Mouse (Mus musculus) embryonic fibroblast, embryonic 13.5 days (primary cell): ENCODE measurements around the gene Pnlip. TPM values are rescaled to one million over a fixed set of nuclear protein-coding genes. Genes with fewer than 3 reads are reported as not detected.

Source experiments
- H3K27ac ChIP-seq: 2 replicates; pipeline ENCODE4 v1.5.1; 2012; ENCODE audit warnings: low read length, control low read depth, inconsistent platforms; ENCODE audit not compliant: insufficient read depth
- H3K4me1 ChIP-seq: 2 replicates; pipeline ENCODE4 v1.6.1; 2011; ENCODE audit warnings: low read length; ENCODE audit not compliant: control insufficient read depth, insufficient read depth
- H3K4me3 ChIP-seq: 2 replicates; pipeline ENCODE4 v1.5.1; 2011; ENCODE audit warnings: mild to moderate bottlenecking, control low read depth, low read length; ENCODE audit not compliant: insufficient read depth
- CTCF ChIP-seq: IDR thresholded peaks from 2 replicates; pipeline ENCODE4 v1.5.1; 2011; ENCODE audit warnings: mild to moderate bottlenecking, control low read depth, low read length, moderate library complexity, borderline replicate concordance; ENCODE audit not compliant: insufficient read depth
- POLR2A ChIP-seq: IDR thresholded peaks from 2 replicates; pipeline ENCODE4 v1.6.1; 2011; ENCODE audit warnings: low read depth, mild to moderate bottlenecking, control low read depth, low read length, moderate library complexity
- polyA plus RNA-seq: library from polyadenylated mRNA; stranded (reverse); fragments of >200 nt; gene quantifications from 2 replicates; pipeline ENCODE4 v1.2.4, GENCODE M21; 2011; ENCODE audit warnings: low read depth; ENCODE audit not compliant: missing spikeins, insufficient read length

Pnlip gene
- not detected in 2 replicates for polyA plus RNA-seq

- Histone ChIP-seq H3K4me3 (no peak within 1 kb of the TSS), H3K4me1 (peaks cover 2% of the 10 kb centered on the region; the same call in 1 of the 2 replicates), H3K27ac (no peak within 1 kb of the TSS)
- TF ChIP-seq POLR2A, result no peak
- TF ChIP-seq CTCF, result no peak
Observed at GRCm38 (mm10) chr19:58652198-58652597, at the start of gene Pnlip. Gene Pnlip (plus strand): TSS chr19:58652498.

- no peak overlapping the region for H3K4me3 ChIP-seq
- no peak for TF ChIP-seq POLR2A
- no peak for TF ChIP-seq CTCF
- H3K27ac ChIP-seq, result no peak overlapping the region
- no peaks in the 10 kb centered on the region for H3K4me1 ChIP-seq
Observed at GRCm38 (mm10) chr19:58609716-58610115, 42.6 kb upstream of the Pnlip start.

DNA sequence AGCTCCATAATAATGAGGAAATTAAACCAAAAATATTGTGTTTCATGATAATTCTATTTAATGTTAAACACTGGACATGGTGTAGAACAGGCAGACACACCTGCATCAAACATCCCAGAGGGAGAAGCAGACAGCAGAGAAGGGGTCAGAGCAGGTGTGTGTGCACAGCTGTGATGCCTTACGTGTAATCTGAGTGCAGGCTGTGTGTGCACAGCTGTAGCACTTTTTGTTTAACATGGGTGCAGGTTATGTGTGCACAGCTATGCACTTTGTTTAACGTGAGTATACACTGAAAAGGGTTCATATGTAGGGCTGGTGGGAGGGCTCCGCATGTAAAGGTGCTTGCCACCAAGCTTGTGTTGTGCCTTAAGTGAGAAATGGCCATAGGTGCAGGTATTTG is 39.6 kb upstream of the Pnlip start:
- TF ChIP-seq POLR2A (no peak), CTCF (no peak)
- no peaks in the 10 kb centered on the region for H3K4me1 ChIP-seq
- no peak overlapping the region for H3K27ac ChIP-seq
- no peak overlapping the region for H3K4me3 ChIP-seq

- Histone ChIP-seq H3K4me1 (peaks cover 2% of the 10 kb centered on the region; the same call in 1 of the 2 replicates), H3K4me3 (no peak overlapping the region)
- TF ChIP-seq POLR2A, result no peak
- no peak for TF ChIP-seq CTCF
Observed at GRCm38 (mm10) chr19:58616606-58617005, 35.7 kb upstream of the Pnlip start.

GRCm38 (mm10) chr19:58620661-58621060 is 31.6 kb upstream of the Pnlip start:
- no peak for TF ChIP-seq POLR2A
- no peak for TF ChIP-seq CTCF
- Histone ChIP-seq H3K4me1 (peaks cover 2% of the 10 kb centered on the region), H3K27ac (no peak overlapping the region), H3K4me3 (no peak overlapping the region)

More at GRCm38 (mm10) chr19:58616606-58617005, 35.7 kb upstream of the Pnlip start:
- no peak overlapping the region for H3K27ac ChIP-seq

GRCm38 (mm10) chr19:58621646-58622045 is 30.7 kb upstream of the Pnlip start:
- peaks cover 5% of the 10 kb centered on the region for H3K4me1 ChIP-seq
- TF ChIP-seq POLR2A (no peak), CTCF (no peak)
- H3K4me3 ChIP-seq, result no peak overlapping the region
- no peak overlapping the region for H3K27ac ChIP-seq

- H3K4me3 ChIP-seq, result no peak overlapping the region
- TF ChIP-seq POLR2A (no peak), CTCF (no peak)
- H3K4me1 ChIP-seq, result peaks cover 5% of the 10 kb centered on the region
- no peak overlapping the region for H3K27ac ChIP-seq
Observed at GRCm38 (mm10) chr19:58624799-58625198, 27.5 kb upstream of the Pnlip start.

DNA sequence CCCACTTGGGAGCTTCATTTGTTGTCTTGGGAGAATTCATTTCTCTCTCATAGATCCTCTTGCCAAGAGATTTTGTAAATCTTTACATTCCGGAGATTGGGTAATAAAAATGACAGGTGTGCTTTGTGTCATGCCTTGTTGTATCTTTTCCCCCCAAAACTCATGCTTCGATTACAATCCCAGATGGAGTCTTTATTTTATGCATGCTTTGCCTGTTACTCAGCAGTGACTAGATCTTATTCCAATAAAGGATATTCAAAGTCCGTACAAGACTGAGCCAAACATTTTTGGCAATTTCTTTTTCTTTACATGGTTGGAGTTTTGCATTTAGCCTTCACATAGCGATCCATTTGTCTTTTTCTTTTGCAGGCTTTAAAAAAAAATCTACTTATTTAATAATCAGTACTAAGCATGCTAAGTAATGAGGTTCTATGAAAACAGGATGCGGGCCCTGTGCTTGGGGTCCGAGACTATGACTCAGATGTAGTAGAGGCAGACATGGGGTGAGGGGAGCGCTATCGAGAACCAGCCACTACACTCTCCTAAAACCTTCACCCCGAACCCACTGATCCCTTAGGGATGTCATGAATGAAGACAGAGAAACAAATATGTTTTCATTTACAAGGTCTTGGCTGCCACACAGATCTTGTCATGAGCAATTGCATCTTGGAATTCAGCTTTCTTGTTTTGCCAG is 26.9 kb upstream of the Pnlip start:
- TF ChIP-seq POLR2A, result no peak
- no peak for TF ChIP-seq CTCF
- peak overlapping the region; percentile 5 for H3K27ac ChIP-seq
- H3K4me1 ChIP-seq, result peaks cover 4% of the 10 kb centered on the region
- H3K4me3 ChIP-seq, result no peak overlapping the region

- Histone ChIP-seq H3K27ac (no peak overlapping the region), H3K4me1 (peaks cover 2% of the 10 kb centered on the region; the same call in 1 of the 2 replicates), H3K4me3 (no peak overlapping the region)
- no peak for TF ChIP-seq POLR2A
- TF ChIP-seq CTCF, result no peak
Observed at GRCm38 (mm10) chr19:58627406-58628337, 24.6 kb upstream of the Pnlip start.
